Mouse (Mus musculus) monocyte, adult 2 months (primary cell): ENCODE measurements around the gene BC030867.

ENCODE experiments used
- DNase-seq, 2 experiments: peaks; one replicate each; pipeline ENCODE4 v3.0.0; 2022; ENCODE audit warnings: low spot score in 2 of 2, low read depth in 1 of 2

BC030867 gene

DNA sequence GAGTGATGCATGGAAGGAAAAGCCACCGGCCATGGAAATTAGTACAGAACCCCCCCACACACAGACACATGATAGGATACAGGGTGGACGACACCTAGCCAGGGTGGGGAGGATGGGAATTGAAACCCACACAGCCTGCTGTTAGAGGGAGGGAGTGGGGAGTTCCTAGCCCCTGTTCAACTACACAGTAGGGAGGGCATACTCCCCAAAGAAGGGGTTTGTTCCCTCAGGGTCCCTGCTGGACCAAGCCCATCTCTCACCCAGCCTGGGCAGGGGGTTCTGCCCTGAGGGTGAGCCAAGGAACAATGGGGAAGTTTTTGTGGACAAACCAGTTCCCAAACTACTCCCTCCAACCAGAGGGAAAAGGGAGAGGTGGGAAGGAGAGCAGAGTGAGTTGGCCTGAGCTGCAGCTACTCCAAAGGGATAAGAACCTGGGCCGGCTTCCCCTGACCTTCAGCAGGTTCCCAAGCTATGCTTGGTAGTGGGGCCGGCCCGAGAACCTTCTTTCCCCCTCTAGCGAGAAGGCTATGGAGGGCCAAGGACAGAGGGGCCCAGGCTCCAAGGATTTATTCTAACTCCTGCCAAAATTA, 40.9 kb downstream of the BC030867 start:
- no peak for DNase-seq

DNA sequence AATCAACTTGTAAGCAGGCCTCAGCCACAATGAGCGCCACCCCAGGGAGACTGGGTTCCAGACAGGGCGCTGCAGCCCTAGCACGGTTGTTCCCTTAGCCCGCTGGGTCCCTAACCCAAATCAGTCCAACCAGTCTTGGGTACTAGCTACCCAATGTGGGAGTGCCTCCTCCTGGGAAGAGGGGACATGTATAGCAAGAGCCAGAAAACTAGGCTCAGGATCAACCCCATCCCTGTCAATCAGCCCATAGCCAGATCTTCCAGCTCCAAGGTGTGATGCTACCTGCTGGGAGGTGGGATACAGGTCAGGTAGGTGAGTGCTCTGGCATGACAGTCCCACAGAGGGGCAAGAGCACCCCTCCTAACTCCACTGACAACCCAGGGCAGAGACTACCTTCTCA, 41.5 kb downstream of the BC030867 start:
- DNase-seq: no peak

DNA sequence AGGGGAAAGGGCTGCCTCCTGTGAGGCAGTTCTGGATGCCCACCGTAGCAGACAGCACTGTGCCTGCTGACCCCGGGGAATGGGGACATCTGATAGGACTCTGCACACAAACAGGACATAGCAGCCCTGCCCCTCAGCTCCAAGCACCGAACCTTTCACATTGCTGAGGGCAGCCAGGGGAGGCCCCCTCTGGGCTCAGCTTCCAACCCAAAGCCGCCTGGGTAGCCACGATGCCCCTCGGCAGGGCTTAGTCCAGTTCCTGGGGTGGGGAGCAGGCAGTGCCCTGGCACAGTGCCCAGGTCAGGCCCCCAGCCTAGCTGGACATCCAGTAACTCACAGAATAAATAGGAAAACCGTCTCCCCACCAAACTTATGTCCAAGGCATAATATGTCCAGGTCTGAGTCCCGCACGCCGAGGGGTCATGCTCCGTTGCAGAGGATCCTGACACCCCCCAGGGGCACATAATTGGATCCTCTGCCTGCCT, 42.4 kb downstream of the BC030867 start:
- no peak for DNase-seq

DNA sequence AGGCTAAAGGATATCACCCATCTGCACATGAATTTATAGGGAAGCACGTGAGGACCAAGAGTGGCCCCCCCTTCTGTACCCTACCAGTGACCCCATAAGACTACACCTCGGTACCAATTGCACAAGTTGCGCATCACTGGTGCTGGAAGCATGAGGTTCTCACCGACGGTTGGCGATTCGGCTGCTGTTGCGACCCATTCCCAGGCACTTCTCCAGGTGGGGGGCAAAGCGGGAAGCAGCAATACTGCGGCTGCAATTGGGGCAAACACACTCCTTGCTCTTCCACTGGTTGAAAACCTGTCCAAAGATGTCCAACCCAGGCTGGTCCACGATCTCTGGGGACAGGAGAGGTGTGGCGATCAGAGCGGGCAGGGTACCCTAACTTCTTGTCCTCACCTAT, 45.3 kb downstream of the BC030867 start:
- no peak for DNase-seq

DNA sequence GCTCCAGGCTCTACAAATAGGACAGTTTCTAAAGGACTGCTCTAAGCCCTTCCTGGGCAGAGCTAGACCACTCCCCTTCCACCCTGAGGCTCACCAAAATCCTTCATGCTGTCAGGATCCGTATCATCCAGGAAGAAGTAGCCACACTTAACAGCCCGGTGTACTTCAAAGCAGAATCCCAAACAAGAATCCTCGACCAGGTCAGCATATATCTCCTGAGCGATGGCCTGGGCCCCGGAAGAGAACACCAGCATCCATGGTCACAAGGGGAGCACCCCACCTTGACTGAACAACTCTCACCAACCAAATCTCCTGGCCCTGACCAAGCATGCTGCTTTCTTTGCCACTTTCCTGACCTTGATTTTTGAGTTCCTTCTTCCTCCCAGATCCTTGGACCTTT, 45.7 kb downstream of the BC030867 start:
- DNase-seq: no peak

DNA sequence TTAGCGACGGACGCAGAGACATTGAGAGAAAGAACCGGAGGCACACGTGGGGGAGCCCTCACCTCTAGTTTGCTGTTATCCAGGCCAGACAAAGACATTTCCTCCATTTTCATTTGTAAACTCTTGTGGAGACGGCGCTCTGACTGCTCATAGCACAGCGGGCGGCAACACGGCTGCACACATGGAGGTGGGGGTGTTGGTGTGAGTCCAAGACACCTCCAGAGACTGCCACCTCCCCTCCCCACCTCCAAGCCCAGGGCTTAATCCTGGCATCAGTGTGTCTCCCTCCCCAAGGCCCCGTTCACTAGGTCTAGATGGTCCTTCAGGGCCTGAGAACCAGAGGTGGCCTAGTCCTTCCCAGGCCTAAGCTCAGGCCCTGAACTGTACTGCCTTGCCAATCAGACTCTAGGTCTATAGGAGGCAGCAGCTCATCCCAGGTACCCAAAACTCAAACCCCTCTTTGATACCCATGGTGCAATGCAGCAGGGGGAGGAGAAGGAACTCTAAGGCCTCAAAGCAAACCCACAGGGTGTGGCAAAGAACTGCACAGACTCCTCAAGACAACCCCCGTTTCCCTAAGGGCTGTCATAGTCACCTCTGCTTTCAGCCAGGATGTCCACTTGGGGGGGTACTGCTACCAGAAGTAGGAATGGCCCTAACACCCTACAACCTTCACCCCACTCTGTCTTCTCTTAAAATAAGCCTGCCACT, 46.4 kb downstream of the BC030867 start:
- peak in 1 of 2 experiments; percentile 44 for DNase-seq

DNA sequence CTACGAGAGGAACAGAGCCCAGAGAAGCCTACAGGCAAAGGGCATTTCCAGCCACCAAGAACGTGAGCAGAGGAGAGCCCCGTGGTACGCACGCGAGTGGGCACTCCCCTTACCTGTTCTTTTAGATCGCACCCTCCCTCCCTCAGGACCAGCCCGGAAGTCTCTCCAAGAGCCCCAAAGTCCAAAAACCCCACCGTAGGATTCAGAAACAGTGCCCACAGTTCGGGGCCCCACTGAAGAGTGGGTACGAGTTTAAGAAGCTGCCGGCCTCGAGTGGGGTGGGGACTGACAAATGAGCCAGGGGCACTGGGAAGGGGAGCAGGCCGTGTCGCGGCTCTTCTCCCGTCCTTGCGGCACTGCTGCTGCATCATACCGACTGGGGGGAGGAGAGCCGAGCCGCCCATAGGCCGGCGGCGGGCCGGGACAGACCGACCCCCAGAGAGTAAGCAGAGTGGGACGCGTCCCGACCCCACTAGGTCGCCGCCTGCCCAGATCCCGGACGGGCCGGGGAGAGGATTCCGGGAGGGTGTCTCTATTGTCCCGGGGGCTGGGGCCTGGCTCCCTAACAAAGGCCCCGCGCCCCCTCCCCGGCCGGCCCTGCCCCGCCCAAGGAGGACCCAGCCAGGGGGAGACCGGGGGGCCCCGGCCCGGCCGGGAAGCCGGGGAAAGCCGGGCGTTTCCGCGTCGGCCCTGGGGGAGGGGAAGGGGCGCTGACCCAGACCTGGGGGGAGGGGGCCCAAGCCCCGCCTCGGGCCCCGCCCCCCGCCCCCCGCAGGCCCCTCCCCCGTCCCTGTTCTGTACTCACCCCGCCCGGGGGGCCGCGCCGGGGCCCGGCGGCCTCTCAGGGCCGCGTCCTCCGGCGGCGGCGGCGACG, 47.2 kb downstream of the BC030867 start:
- peak in 1 of 2 experiments; percentile 34 for DNase-seq

DNA sequence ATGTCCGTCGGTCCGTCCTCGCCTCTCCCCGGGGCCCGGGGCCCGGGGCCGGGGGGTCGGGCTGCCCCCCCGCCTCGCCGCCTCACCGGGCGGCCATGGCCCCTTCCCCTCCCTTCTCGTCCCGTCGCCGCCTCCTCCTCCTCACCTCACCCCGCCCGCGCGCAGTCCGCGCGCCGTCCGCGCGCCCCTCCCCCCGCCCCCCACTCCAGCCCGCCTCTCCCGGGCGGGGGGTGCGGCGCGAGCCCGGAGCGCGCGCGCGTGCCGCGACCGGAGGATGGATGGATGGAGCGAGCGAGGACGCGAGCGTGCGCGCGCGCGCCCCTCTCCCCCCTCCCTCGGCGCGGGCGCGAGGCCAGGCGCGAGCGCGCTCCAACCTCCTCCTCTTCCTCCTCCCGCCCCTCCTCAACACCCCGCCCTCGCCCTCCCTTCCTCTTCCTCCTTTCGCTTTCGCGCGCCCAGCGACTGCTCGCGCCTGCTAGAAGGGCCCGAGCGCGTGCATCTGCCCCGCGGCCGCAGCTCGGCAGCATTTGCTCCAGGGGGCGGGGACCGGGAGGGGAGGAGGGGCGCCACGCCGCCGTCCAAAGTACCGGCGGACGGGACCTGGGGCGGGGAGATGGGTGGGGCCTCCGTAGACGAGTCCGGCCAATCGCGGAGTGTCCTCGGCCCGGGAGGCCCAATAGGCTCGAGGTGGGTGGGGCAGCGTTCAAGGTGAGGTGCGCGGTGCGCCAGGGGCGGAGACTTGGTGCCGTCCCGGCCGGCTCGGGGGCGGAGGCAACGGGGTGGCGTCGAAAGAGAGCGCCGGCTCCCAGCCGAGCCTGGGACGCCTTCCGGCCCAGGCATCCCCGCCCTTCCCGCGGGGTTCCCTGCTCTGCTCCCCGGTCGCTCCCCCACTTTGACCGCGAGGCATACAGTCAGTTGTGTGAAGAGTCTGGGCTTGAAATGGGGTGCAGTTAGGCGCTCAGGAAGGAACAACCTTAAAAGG, 48.1 kb downstream of the BC030867 start, which contains the start of gene Atxn7l3:
TSS of gene Atxn7l3 (minus strand) at position 141 of the 982 bp plus-strand sequence.
- peak; percentile 93 to 94 for DNase-seq

DNA sequence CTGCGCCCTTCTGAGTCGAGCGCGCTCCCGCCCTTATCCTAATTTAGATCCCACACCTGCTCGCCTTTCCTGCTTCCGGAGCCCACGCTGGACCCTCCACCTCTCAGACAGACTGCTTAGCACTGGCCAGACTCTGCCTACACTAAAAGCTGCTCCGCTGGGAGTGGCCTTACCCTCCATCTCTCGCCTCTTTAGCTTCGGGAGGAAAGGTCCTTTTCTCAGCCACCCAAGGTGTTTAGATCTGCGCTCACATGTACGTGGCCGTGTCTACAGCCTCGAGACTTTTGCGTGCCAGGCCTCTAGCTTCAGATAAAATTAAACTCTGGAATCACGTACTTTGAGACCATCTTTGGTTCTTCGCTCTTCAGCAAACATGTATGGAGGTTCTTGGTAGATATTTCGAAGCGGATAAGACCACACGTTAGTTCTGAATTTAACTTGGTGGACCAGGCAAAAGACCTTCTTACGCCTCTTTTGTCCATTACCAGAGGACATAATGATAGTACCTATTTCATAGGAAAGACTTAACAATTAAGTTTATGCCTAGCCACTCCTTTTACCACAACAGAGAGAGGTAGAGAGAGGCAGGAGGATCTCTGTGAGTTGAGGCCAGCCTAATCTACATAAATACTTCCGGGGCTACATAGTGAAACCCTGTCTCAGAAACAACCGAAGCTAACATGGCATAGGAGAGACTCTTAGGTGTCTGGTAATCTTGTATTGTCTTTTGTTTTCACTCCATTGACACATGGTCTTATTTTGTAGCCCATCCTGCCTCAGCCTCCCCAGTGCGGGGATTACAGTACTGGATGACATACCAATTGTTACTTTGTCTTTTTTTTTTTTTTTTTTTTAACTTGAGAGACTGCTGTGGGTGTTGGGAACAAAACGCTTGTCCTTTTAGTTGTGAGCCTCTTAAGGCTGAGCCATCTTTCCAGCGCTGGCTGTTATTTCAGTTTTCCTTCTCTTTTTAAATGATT, 49.2 kb downstream of the BC030867 start:
- no peak for DNase-seq

DNA sequence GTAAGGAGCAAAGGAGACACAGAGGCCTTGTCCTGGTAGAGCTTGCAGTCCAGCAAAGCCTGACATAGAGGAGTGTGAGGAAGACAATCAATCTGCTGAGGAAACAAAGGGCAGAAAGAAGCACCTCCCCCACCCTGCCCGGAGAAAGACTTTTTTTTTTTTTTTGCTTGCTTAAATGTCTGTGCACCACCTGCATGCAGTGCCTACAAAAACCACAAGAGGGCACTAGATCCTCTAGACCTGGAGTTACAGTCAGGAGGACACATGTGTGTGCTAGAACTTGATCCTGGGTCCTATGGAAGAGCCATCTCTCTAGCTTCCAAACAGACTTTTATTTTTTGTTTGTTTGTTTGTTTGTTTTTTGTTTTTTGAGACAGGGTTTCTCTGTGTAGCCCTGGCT, 51.2 kb downstream of the BC030867 start:
- DNase-seq: peak in 1 of 2 experiments; percentile 54

DNA sequence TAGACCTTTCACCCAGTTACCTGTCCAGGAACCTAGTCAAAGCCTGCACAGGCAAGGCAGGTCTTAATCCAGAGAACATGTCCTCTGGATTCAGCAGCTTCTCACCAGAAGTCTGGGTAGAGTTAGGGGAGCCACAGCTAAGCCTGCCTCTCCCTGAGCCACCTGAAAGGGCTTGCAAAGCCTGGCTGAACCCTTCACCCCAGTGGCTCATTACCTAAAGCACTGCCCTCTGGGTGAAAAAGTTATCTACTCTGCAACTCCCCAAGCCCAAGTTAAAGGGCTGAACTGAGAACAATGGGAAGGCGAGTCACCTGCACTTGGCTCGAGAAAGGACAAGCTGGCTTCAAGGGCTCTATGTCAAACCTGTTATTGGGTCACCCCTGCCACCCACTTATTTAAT, 55.5 kb downstream of the BC030867 start:
- no peak for DNase-seq

DNA sequence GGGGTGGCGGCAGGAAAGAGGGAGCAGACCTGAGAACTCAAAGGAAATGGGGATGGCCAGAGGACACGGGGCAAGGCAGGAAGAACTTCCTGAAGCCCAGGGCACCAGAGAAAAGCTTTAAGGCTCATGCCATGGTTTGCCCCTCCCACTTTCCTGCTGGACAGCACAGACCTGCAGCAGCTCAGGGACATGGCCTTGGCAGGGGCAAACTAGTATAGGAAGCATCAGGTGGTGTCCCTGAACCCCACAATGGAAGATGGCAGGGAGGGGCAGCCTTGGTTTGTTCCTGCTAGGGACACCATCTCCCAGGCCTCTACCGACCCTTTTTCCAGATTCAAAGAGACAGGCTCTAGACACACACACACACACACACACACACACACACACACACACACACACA, 56.7 kb downstream of the BC030867 start:
- no peak for DNase-seq

DNA sequence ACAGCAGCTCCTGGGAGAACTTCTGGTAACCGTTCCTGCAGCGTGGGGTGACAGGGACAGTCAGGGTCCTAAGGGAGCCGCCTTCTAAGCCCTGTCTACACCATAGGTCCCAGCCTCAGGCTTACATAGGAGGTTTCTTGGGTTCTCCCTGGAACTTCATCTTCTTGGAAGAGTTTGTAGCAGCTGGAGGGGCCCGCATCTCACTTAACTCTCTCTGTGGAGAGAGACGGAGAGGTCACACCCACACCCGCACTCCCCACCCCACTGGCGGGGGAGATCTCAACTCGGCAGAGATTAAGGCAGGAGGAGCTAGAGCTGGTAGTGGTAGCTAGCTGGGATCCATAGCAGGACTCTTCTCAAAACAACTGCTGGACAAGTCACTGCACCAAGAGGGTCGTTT, 59.4 kb downstream of the BC030867 start:
- no peak for DNase-seq

DNA sequence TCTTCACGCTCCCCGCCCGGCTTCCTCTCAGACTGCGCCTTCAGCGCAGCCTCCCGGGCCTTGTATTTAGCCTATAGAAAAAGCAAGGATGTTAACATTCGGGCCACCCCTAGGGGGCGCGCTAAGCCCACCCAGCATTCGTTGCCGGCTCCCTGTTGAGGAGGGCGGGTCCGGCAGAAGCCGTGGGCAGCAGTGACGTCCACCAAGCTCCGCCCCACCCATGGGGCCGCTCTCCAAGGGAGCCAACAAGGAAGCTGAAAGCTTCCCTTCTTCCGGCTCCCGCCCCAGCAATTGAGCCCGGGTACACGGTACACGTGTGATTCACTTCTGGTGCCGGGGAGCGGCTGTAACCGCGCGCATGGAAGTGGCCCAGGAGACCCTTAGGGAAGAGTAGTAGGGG, 60.3 kb downstream of the BC030867 start:
- peak; percentile 97 to 98 for DNase-seq

DNA sequence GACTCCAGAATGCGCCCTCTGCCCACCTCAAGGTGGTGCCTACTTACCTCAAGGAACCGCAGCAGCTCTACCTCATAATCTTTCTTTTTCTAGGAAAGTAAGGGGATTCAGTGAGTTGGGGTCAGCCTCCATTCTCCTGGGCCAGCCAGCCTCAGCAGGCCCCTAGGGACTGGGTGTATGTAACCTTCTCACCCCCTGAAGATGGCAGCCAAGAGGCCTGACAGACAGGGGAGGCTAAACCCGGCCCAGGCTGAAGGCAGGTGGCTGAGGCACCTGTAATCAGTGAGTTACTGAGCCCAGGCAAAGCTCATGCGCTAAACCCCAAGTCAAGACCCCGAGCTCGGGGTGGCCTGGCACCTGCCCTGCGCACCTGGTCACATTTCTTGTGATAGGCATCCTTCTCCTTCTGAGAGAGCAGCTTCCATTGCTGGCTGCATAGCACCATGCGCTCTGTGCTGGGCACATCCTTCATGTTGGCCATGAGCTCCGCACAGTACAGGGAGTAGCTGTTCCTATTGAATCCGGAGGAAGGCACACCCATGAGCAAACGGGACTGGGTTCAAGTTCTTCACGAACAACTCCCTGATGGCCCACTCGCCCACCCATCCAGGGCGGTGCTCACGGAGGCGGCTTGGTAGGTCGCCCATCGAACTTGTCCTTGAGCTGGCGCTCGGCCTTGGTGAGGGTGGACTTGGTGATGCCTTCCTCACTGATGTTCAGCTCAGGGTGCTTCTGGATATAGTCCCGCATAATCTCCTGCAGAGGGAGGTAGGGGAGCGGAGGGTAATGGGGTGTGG, 61.3 kb downstream of the BC030867 start:
- DNase-seq: no peak

DNA sequence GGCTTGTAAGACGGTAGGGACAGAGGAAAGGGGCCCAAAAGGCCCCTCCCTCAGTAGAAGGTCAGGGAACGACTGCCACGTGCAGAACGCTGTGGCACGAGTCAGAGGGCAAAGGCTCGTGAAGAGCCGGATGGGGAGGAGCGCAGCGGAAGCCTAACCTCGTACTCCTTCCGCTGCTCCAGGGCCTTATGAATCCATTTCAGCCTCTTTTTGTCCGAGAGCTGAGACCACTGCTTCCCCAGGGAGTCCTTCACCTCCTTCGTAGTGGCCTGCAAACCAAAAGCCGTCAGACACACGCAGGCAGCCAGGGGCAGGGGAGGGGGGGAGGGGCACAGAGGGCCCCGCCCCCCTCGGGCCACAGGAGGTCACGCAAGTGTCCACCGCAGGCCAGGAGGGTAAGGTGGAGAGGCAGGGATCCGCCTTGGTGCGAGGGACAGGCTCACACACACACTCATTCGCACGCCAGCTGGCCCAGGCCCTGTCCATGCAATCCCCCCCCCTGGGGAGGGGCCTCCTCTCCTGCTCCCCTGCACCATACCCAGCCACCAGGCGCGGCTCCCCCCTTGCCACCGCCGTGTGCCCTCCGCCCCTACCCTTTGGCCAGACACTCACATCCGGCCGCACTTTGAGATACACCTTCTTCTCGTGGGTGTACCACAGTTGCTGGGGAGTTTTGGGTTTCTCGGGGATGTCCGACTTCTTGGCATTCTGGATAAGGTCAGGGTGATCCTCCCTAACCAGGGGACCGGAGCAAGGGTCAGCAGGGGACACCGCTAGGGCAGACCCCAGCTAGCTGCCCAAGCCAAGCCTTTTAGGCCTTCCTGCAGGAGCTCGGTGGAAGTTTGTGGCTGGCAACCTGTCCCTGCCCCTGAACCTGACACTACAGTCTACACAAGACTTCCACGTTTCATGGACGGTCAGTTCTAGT, 62.4 kb downstream of the BC030867 start:
- no peak for DNase-seq

DNA sequence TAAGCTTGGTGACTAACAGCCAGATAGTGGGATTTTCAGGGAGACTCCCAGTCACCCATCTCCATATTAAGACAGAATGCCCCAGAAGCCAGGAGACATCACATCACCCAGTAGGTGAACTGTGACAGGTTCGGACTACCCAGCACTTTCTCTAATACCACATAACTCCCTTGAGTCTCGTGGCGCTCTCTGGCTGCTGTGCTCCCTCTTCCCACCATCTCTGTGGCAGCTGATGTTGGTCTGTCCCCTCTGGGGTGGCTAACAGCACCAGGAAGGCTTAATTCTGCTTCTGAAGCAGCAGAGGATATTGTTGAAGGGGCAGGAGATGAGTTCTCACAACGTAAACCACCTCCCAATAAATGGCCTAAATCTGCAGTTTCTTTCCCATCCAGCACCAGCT, 63.3 kb downstream of the BC030867 start:
- no peak for DNase-seq

DNA sequence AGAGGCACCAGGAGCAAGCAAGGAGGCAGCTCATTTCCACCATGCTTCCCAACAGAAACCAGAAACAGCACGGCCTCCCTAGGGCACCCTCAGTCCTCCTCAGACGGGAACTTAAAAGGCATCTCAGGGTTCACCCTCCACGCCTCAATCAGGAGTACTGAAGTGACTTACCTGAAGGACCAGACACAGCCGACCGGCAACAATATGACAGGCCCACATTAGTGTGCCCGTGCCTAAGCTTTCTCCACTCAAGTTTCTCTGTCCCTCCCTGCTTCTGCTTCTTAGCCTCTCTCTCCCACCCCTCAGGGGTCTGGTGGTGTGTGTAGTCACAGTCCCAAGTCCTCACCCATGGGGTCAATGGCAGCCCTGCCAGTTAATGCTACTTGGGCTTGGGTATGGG, 63.9 kb downstream of the BC030867 start:
- no peak for DNase-seq
